Mouse (Mus musculus) B cell, adult (primary cell): Measurements from ENCODE around the gene Olfr984. TPM values are rescaled to one million over a fixed set of nuclear protein-coding genes. Genes with fewer than 3 reads are reported as not detected.

Source experiments
- total RNA-seq: library from RNA; stranded (reverse); gene quantifications from 4 replicates; pipeline ENCODE4 v1.2.4, GENCODE M21; 2023; ENCODE audit not compliant: inconsistent age

The Olfr984 gene
- not detected in 4 replicates for total RNA-seq

DNA sequence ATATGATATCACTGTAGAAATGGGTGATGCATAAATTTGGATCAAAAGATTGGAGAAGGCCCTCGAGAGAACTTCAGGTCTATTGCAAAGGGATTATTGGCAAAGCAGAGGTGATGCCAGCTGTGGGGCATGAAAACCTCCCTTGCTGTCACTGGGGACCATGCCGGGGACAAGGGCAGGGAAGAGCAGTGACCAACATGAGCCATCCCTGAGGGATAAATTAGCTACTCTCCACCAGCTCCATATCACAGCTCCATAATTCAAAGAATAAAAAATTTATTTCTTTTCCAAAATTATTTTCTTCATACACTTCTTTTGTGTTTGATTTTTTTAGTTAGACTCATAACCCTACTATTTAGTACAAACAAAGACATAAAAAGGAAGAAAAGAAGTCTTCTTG lies at the start of gene Olfr984:
Olfr984 (minus strand) TSS at position 101 of the 400 bp plus-strand sequence.

DNA sequence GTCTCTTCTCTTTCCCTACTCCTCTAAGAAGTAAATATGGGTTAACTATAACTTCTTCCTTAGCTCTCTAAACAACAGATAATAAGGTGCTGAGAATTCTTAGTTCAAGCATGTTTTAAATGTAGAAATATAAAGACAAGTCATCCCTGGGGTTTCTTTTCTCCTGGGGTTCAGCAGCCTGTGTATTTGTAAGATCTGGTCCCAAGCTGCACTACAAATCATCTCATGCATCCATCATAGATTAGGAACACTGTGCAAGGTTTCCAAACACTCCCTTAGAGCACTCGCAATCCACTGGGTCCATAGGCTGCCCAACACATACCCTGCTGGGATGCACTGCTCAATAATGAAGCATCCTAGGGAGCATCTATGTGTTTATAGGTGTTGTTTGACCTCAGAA lies 16.1 kb upstream of the Olfr984 start, which contains the start of gene Olfr985:
Olfr985 (minus strand) TSS at position 101 of the 400 bp plus-strand sequence.

DNA sequence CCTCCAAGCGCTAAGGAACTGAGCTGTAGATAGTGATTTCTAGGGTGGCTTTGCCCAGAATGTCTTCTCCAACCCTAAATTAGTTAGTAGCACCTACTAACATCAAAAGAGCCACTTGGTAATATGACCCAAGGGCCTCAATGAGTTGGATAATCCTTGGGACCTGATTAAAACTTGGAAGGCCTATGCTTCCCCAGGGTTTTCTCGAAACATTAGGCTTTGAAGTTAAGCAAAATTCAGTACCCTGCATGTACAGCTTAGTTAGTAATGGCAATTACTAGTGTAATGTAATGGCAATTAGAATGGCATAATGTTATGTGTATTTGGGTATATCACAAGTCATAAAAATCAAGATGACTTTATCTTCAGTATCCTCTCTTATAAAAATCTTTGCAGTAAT lies 20.5 kb downstream of the Olfr984 start, which contains the start of gene Olfr983:
Olfr983 (minus strand) TSS at position 101 of the 400 bp plus-strand sequence.

DNA sequence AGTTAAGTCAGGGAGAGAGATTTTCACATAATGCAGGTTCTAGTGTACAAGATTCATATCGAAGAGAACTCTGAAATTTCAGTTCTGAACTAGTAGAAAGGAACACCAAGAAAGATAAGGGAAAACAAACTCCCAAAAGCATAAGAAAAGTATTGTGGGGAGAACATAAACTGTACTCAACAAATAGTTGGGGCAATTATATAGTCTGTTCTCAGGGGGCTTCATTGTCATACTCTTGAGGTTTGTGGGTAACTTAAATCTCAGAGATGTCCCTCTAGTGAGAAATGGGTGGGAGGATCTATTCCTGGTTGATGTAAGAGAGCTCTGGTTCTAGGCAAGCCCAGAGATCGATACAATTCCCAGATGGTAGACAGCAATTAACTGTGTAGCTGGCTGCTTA lies 40.5 kb downstream of the Olfr984 start, which contains the start of gene Olfr982:
Olfr982 (plus strand) TSS at position 301 of the 400 bp plus-strand sequence.

Other genes starting within 250 kb of the Olfr984 start
- gene Olfr972, start 247.8 kb downstream of the Olfr984 start, total RNA-seq, result not detected in 4 replicates
- gene Olfr229, start 206.9 kb downstream of the Olfr984 start, total RNA-seq, result not detected in 4 replicates
- gene Olfr974, start 176.7 kb downstream of the Olfr984 start, total RNA-seq, result not detected in 4 replicates
- gene Olfr975, start 162.2 kb downstream of the Olfr984 start, total RNA-seq, result not detected in 4 replicates
- gene Olfr976, start 153.1 kb downstream of the Olfr984 start, total RNA-seq, result not detected in 4 replicates
- not detected in 4 replicates for gene Olfr978, start 122.1 kb downstream of the Olfr984 start, total RNA-seq
- not detected in 4 replicates for gene Olfr979, start 110.7 kb downstream of the Olfr984 start, total RNA-seq
- not detected in 4 replicates for gene Olfr980, start 104.6 kb downstream of the Olfr984 start, total RNA-seq
- not detected in 4 replicates for gene Olfr981, start 92.7 kb downstream of the Olfr984 start, total RNA-seq
- not detected in 4 replicates for gene Olfr982, start 40.4 kb downstream of the Olfr984 start, total RNA-seq
- gene Olfr983, start 20.6 kb downstream of the Olfr984 start, total RNA-seq, result not detected in 4 replicates
- gene Olfr985, start 16.0 kb upstream of the Olfr984 start, total RNA-seq, result not detected in 4 replicates
- not detected in 4 replicates for gene Tmem225, start 33.9 kb upstream of the Olfr984 start, total RNA-seq
- gene Olfr986, start 66.7 kb upstream of the Olfr984 start, total RNA-seq, result not detected in 4 replicates
- 1.5 to 2.3 TPM (median 1.9 TPM) in 4 replicates for gene Zfp202, start 78.1 kb upstream of the Olfr984 start, total RNA-seq
- not detected in 4 replicates for gene Scn3b, start 155.0 kb upstream of the Olfr984 start, total RNA-seq